Mouse (Mus musculus) hindbrain, embryonic 10.5 days (tissue): ENCODE data around the gene Capn15. TPM values are rescaled to one million over a fixed set of nuclear protein-coding genes. Genes with fewer than 3 reads are reported as not detected.
A peak's percentile ranks its signal among the peaks of the same experiment; 100 is the strongest.

Experiments
- DNase-seq: peaks from one replicate; pipeline ENCODE4 v3.0.0-alpha.2; 2017; ENCODE audit warnings: low spot score
- H3K27ac ChIP-seq: fragments of 300-500 bp; sonication (generic); 2 replicates; pipeline ENCODE4 v1.5.1; 2016; ENCODE audit warnings: mild to moderate bottlenecking, moderate library complexity
- H3K27me3 ChIP-seq: fragments of 300-500 bp; sonication (generic); 2 replicates; pipeline ENCODE4 v1.6.1; 2016; ENCODE audit warnings: mild to moderate bottlenecking; ENCODE audit not compliant: poor library complexity, insufficient read depth, severe bottlenecking
- H3K36me3 ChIP-seq: fragments of 300-500 bp; sonication (generic); 2 replicates; pipeline ENCODE4 v1.6.1; 2016; ENCODE audit warnings: mild to moderate bottlenecking, moderate library complexity
- H3K4me1 ChIP-seq: fragments of 300-500 bp; sonication (generic); replicated peaks from 2 replicates; pipeline ENCODE4 v1.6.1; 2016; ENCODE audit warnings: mild to moderate bottlenecking
- H3K4me3 ChIP-seq: fragments of 300-500 bp; sonication (generic); 2 replicates; pipeline ENCODE4 v1.5.1; 2016; ENCODE audit warnings: mild to moderate bottlenecking, moderate library complexity
- H3K9me3 ChIP-seq: fragments of 300-500 bp; sonication (generic); 2 replicates; pipeline ENCODE4 v1.6.1; 2016; ENCODE audit warnings: mild to moderate bottlenecking, moderate library complexity
- WGBS: fragments of 180-500 bp; shearing (Covaris S2); methylation state at CpG from one replicate; pipeline ENCODE4 v1.1.7; 2016; 5-methylcytosine and 5-hydroxymethylcytosine counted together
- polyA plus RNA-seq: library from polyadenylated mRNA; unstranded; fragments of >200 nt; fragmentation: Nextera tagmentation; extraction: Ambion mirVana; gene quantifications from 2 replicates; pipeline ENCODE4 v1.2.1, GENCODE M21; 2016

The Capn15 gene
- 32.4 and 35.0 TPM in 2 replicates for polyA plus RNA-seq

DNA sequence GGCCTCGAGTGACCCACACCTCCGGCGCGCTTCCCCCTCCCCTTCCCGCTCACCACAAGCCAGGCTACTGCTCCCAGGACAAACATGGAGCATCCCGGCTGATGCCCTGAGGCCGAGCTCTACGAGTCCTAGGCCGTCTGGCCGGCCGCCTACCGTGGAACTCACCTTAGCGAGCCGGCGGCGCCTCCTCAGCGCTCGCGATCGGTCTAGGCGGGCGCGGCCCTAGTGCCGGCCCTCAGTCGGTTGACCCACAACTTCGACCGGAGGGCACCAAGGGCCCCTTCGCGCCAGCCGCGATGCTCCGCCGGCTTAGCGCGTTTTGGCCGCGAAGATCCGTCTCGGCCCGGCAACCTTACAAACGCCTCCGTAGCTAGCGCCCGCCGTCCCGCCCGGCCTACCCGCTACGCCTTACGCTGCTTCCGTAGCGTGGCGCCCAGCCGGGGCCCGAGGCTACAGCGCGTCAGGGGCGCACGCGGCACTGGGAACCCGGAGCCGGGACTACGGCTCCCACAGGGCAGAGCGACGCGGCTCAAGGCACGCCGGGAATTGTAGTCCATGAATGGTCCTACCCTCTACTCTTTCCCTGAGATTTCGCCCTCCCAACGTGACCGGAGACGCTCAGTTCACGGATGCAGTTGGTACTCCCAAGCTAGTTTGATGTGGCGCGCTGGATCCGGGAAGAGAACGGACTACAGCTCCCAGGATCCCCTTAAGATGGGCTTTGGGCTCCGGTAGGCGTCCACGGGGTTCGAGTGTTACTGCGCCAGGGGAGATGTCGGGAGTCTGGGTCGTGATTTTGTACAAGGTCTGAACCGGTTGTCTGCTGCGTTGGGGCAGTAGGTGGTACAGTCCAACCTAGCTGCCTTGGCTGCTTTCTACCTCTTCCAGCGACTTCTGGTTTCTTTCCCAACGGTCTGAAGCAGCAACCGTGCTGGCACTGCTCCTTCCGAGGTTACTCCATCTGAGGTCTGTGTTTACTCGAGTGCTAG lies at the start of gene Capn15:
Gene Capn15, minus strand, starts transcription at position 491 of the 989 bp plus-strand sequence.
- Histone ChIP-seq H3K4me3 (peak within 1 kb of the TSS; percentile 78), H3K27me3 (no peaks in the 10 kb centered on the region), H3K27ac (peak within 1 kb of the TSS; percentile 94), H3K9me3 (no peaks in the 10 kb centered on the region), H3K4me1 (peaks cover 30% of the 10 kb centered on the region), H3K36me3 (peaks cover 27% of the 10 kb centered on the region)
- DNase-seq = peak; percentile 94
- WGBS = under 1% methylated on average over 91 of the region's 91 CpGs

DNA sequence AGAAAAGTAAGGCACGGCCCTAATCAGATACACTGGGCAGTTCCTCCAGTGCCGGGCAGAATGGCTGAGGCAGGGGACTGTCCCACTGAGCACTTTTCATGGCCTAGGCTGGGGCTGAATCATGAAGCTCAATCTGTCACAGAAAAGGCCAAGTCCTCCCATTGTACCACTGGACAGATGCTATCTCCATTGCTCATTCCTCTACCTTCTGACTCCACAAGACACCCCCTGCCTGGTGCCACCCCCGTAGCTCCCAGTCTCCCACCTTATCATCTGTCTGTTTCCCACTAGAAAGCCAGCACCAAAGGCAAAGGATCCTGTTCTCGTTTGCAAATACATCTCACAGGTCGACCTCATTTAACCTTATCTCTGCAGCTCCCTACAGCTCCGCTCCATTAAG lies 46.4 kb upstream of the Capn15 start:
- Histone ChIP-seq H3K4me1 (no peaks in the 10 kb centered on the region), H3K27ac (no peak overlapping the region), H3K9me3 (no peaks in the 10 kb centered on the region), H3K36me3 (peaks cover 66% of the 10 kb centered on the region), H3K27me3 (no peaks in the 10 kb centered on the region), H3K4me3 (no peak overlapping the region)
- no peak for DNase-seq
- WGBS = 89% methylated on average over 6 of the region's 6 CpGs

DNA sequence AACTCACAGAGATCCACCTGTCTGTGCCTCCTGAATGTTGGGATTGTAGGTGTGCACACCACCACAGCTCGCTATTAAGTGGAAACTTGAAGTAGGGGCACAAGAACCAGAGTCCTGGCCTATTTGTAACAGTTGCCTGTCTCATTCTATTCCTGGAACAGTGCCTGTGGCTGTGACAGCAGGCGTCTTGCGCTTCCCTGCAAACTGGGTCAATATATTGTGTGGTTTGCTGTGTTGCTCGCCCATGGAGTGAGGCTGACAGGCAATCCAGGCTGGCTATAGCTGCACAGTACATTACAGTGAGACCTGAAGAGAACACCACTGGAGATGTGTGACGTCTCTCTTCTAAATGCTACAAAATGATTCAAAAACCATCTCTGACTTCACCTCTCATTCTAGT lies 46.0 kb upstream of the Capn15 start:
- DNase-seq = no peak
- Histone ChIP-seq H3K9me3 (no peaks in the 10 kb centered on the region), H3K36me3 (peaks cover 63% of the 10 kb centered on the region), H3K4me1 (no peaks in the 10 kb centered on the region), H3K27me3 (no peaks in the 10 kb centered on the region), H3K4me3 (no peak overlapping the region), H3K27ac (no peak overlapping the region)
- WGBS = 97% methylated on average over 5 of the region's 5 CpGs

DNA sequence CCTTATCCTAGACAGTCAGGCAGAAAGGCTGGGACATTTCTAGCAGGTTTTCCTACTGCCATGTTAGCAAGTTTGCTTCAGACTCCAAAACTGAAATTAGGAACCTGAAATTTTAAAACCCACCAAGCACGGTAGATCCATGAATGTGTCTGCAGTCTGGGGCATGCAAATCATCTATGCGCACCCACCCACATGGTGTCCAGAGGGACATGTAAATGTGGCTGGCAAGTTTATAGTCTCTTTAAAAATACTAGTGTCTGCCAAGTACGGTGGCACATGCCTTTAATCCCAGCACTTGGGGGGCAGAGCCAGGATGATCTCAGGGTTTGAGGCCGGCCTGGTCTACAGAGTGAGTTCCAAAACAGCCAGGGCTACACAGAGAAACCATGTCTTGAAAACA lies 42.7 kb upstream of the Capn15 start:
- H3K4me1 ChIP-seq = no peaks in the 10 kb centered on the region
- H3K9me3 ChIP-seq = no peaks in the 10 kb centered on the region
- H3K36me3 ChIP-seq = peaks cover 60% of the 10 kb centered on the region
- H3K27me3 ChIP-seq = no peaks in the 10 kb centered on the region
- no peak overlapping the region for H3K27ac ChIP-seq
- WGBS = 89% methylated on average over 4 of the region's 4 CpGs
- H3K4me3 ChIP-seq = no peak overlapping the region
- no peak for DNase-seq

DNA sequence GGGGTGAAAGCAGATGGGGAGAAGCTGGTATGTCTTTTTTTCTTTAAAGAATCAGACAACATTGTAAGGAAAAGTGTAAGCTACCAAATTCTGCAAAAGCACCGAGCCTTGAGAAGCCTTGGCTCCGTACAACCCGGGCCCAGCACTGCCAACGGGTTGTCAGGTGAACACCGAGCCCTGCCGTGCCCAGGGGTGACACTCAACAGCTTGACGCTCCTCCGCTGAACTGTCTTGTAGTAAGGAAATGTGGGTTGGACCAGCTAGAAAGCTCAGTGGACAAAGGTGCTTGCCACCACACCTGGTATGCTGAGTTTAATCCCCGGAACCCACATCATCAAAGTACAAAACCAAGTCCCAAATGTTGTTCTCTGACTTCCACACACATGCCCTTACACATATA lies 39.1 kb upstream of the Capn15 start:
- H3K4me1 ChIP-seq = no peaks in the 10 kb centered on the region
- H3K27me3 ChIP-seq = no peaks in the 10 kb centered on the region
- no peaks in the 10 kb centered on the region for H3K9me3 ChIP-seq
- no peak overlapping the region for H3K27ac ChIP-seq
- 95% methylated on average over 9 of the region's 9 CpGs for WGBS
- DNase-seq = no peak
- H3K4me3 ChIP-seq = no peak overlapping the region
- peaks cover 58% of the 10 kb centered on the region for H3K36me3 ChIP-seq

DNA sequence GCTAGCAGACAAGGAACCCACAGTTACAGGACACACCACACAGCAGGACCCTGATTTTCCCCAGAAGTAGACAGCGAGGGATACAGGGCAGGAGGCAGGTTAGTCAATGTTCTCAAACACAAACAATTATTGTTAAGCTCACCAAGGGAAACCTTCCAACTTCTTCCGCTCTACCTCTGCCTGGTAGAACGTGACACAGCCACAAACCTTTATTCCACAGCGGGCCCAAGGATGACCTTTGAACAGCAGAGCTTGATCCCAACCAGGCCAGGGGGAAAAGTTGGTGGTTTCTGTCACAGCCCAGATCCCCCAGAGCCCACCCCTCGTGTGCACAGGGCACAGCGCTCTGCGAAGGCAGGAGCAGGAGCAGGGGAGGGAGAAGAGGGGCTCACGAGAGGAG lies 38.4 kb upstream of the Capn15 start:
- no peaks in the 10 kb centered on the region for H3K4me1 ChIP-seq
- 91% methylated on average over 8 of the region's 8 CpGs for WGBS
- H3K9me3 ChIP-seq = no peaks in the 10 kb centered on the region
- DNase-seq = no peak
- peaks cover 61% of the 10 kb centered on the region for H3K36me3 ChIP-seq
- H3K27ac ChIP-seq = no peak overlapping the region
- no peak overlapping the region for H3K4me3 ChIP-seq
- no peaks in the 10 kb centered on the region for H3K27me3 ChIP-seq

GRCm38 (mm10) chr17:26023181-26023580 lies 37.6 kb upstream of the Capn15 start:
- WGBS = 96% methylated on average over 5 of the region's 5 CpGs
- H3K27me3 ChIP-seq = no peaks in the 10 kb centered on the region
- DNase-seq = no peak
- H3K4me1 ChIP-seq = no peaks in the 10 kb centered on the region
- no peak overlapping the region for H3K4me3 ChIP-seq
- peaks cover 66% of the 10 kb centered on the region for H3K36me3 ChIP-seq
- no peak overlapping the region for H3K27ac ChIP-seq
- no peaks in the 10 kb centered on the region for H3K9me3 ChIP-seq

- Histone ChIP-seq H3K27ac (no peak overlapping the region), H3K36me3 (peaks cover 72% of the 10 kb centered on the region), H3K4me1 (no peaks in the 10 kb centered on the region), H3K27me3 (no peaks in the 10 kb centered on the region), H3K9me3 (no peaks in the 10 kb centered on the region), H3K4me3 (no peak overlapping the region)
- 85% methylated on average over 9 of the region's 9 CpGs for WGBS
- no peak for DNase-seq
Observed at GRCm38 (mm10) chr17:26021728-26022341, 36.2 kb upstream of the Capn15 start.

DNA sequence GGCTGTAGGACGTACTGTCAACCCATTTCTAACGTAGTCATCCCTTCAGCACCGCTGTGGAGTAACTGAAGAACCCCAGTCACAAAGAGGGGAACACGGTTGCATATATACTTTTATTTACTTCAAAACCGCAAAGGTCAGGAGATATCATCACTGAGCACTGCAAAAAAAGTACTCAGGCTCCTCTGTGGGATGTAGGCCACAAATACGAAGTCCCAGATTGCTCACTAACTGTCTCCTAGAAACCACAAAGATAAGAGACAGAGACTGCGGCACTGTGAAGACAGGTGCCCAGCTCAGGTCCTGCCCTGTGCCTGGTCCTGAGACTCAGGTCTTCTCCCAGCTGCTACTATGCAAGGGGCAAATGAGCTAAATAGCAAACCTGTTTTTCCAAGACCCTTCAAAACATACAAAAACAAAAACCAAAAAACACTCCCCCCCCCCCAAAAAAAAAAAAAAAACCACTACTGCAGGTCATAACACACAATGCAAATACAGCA lies 35.3 kb upstream of the Capn15 start:
- WGBS = 91% methylated on average over 7 of the region's 7 CpGs
- no peak for DNase-seq
- no peaks in the 10 kb centered on the region for H3K27me3 ChIP-seq
- H3K36me3 ChIP-seq = peaks cover 77% of the 10 kb centered on the region
- H3K9me3 ChIP-seq = no peaks in the 10 kb centered on the region
- no peak overlapping the region for H3K4me3 ChIP-seq
- H3K4me1 ChIP-seq = no peaks in the 10 kb centered on the region
- no peak overlapping the region for H3K27ac ChIP-seq

GRCm38 (mm10) chr17:26018388-26018787 lies 32.8 kb upstream of the Capn15 start:
- WGBS = 82% methylated on average over 3 of the region's 3 CpGs
- Histone ChIP-seq H3K4me3 (no peak overlapping the region), H3K27me3 (no peaks in the 10 kb centered on the region), H3K4me1 (no peaks in the 10 kb centered on the region), H3K36me3 (peaks cover 80% of the 10 kb centered on the region), H3K27ac (no peak overlapping the region), H3K9me3 (no peaks in the 10 kb centered on the region)
- no peak for DNase-seq

DNA sequence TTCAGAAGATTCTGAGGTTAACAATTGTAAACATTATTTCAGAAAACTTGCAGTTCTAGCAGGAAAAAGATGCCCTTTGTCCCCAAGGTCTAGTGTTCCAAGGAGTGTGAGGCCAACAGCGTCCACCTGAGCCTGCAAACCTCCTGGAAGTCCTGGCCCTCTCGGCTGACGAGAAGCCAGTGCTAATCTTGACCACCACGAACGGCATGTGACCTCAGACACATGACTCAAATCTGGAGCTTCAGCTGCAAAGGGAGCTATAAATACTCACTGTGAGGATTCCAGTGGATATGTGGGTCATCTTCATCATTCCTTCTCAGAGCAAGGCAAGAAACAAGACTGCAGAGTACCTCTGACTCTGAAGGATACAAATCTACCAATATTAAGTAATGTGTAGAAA lies 32.4 kb upstream of the Capn15 start:
- H3K27me3 ChIP-seq = no peaks in the 10 kb centered on the region

GRCm38 (mm10) chr17:26017021-26017420 lies 31.4 kb upstream of the Capn15 start:
- H3K36me3 ChIP-seq = peaks cover 77% of the 10 kb centered on the region

More for the DNA sequence above, 32.4 kb upstream of the Capn15 start:
- peaks cover 78% of the 10 kb centered on the region for H3K36me3 ChIP-seq
- H3K4me1 ChIP-seq = no peaks in the 10 kb centered on the region
- no peaks in the 10 kb centered on the region for H3K9me3 ChIP-seq
- H3K4me3 ChIP-seq = no peak overlapping the region
- no peak overlapping the region for H3K27ac ChIP-seq
- DNase-seq = no peak
- 87% methylated on average over 5 of the region's 5 CpGs for WGBS

DNA sequence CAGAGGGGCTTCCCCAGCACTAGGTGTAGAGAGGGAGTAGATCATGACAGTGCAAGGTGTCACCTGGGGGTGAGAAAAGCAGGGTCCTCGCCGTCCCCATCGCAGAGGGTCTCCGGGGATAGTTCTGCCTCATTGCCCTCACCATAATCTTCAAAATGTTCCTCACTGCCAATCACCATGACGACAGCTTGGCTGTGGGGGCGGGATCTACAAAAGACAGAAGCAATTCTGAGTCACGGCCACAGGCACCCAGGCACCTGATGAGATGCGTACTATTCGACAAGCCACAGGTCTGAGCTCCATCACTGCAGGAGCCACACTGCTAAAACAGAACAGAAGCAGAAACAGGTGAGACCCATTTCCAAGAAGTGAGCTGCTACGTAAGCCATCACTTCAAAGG lies 28.1 kb upstream of the Capn15 start:
- H3K36me3 ChIP-seq = peaks cover 90% of the 10 kb centered on the region
- no peak overlapping the region for H3K4me3 ChIP-seq
- H3K4me1 ChIP-seq = 0 out of 2 replicates have a peak, but pooled peaks cover 10% of the 10 kb centered on the region
- no peaks in the 10 kb centered on the region for H3K9me3 ChIP-seq
- DNase-seq = no peak
- H3K27me3 ChIP-seq = no peaks in the 10 kb centered on the region
- no peak overlapping the region for H3K27ac ChIP-seq
- WGBS = 92% methylated on average over 10 of the region's 10 CpGs

More at GRCm38 (mm10) chr17:26017021-26017420, 31.4 kb upstream of the Capn15 start:
- H3K27ac ChIP-seq = no peak overlapping the region
- 0 out of 2 replicates have a peak, but pooled peaks cover 2% of the 10 kb centered on the region for H3K4me1 ChIP-seq
- WGBS = 89% methylated on average over 3 of the region's 3 CpGs
- H3K27me3 ChIP-seq = no peaks in the 10 kb centered on the region
- no peaks in the 10 kb centered on the region for H3K9me3 ChIP-seq
- no peak for DNase-seq
- H3K4me3 ChIP-seq = no peak overlapping the region
